Mouse (Mus musculus): ENCODE data around the gene Cacna1b. TPM values are rescaled to one million over a fixed set of nuclear protein-coding genes. Genes with fewer than 3 reads are reported as not detected.
A peak's percentile ranks its signal among the peaks of the same experiment; 100 is the strongest.

The Cacna1b gene
- polyA plus RNA-seq, 1 experiment: 32.9 TPM

DNA sequence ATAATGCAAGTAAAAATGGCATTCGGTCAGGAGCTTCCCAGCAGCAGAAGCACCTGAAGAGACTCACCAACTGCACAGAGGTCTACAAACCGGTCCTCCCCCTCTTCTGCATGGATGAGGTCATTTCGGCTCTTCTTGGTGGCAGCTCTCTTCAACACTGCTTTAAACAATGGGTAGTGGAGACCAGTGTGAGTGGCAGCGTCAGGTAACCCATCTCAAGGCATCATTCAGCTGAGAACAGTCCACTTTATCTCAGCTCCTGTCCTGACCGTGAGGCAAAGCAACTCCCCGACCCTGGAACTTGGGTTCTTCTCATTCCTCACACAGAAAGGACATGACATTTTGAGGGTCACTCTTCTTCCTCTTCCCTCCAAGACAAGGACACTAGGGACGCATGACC is 45.0 kb downstream of the Cacna1b start:
- H3K4me1 ChIP-seq (ENCODE audit: control insufficient read depth, insufficient read depth, low read length): peaks cover 7% of the 10 kb centered on the region
- WGBS: 64% methylated on average over 7 of the region's 7 CpGs
- DNase-seq: peak in 1 of 2 experiments; percentile 25
- no peak for TF ChIP-seq POLR2A (IDR thresholded peaks at IDR 0.05; ENCODE audit: borderline replicate concordance, insufficient read depth, low read length)
- TF ChIP-seq CTCF (IDR thresholded peaks at IDR 0.05; ENCODE audit: borderline replicate concordance, insufficient read depth, low read depth, low read length): no peak
- H3K27me3 ChIP-seq (ENCODE audit: control insufficient read depth, insufficient read depth, low read length): no peaks in the 10 kb centered on the region
- no peak overlapping the region for H3K4me3 ChIP-seq (replicated peaks; ENCODE audit: insufficient read depth, low read depth, low read length)
- H3K27ac ChIP-seq (ENCODE audit: insufficient read depth, low read length): peak overlapping the region; percentile 64

DNA sequence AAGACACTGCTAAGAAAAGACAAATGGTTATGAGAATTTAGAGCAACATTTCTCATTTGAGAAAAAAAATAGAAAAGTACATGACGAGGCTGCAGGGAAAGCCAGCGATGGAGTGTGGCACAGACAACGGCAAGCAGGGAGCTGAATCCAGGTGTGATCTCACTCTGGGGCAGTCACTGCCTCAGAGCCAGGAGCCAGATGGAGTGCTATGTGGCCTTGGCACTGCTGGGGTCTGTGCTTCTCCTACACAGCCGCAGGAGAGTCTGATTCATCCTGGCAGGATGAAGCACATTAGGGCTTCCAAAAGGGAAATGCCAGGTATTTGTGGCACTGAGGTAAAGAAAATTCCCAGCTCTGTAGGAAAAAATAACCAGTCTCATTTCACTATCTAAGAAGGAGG is 45.5 kb downstream of the Cacna1b start:
- no peak overlapping the region for H3K4me3 ChIP-seq (replicated peaks; ENCODE audit: insufficient read depth, low read depth, low read length)
- H3K27ac ChIP-seq (ENCODE audit: insufficient read depth, low read length): peak overlapping the region; percentile 64
- TF ChIP-seq CTCF (IDR thresholded peaks at IDR 0.05; ENCODE audit: borderline replicate concordance, insufficient read depth, low read depth, low read length): no peak
- TF ChIP-seq POLR2A (IDR thresholded peaks at IDR 0.05; ENCODE audit: borderline replicate concordance, insufficient read depth, low read length): no peak
- WGBS: 13% methylated on average over 4 of the region's 4 CpGs
- no peaks in the 10 kb centered on the region for H3K27me3 ChIP-seq (ENCODE audit: control insufficient read depth, insufficient read depth, low read length)
- peaks cover 7% of the 10 kb centered on the region for H3K4me1 ChIP-seq (ENCODE audit: control insufficient read depth, insufficient read depth, low read length)
- DNase-seq: peak; percentile 63 to 86

DNA sequence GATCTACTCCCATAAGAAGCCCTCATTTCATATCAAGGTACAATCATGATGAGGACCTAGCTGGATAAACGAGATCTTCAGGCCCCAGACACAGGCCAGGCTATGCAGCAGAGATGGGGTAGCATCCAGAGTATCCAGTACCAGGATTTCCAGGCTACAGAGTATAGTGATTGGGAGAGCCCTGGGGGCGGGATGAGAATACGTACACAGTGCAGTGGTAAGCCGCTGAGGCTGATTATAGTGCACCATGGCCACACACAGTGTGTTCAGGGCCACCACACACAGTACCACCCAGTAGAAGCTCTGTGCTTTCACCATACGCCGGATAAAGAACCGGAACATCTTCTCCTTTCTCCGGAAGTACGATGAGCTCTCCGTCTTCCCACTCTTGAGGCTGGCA is 57.0 kb downstream of the Cacna1b start:
- Histone ChIP-seq H3K4me1 (ENCODE audit: control insufficient read depth, insufficient read depth, low read length) (no peaks in the 10 kb centered on the region; the same call in 1 of the 2 replicates), H3K4me3 (replicated peaks; ENCODE audit: insufficient read depth, low read depth, low read length) (no peak overlapping the region), H3K27me3 (ENCODE audit: control insufficient read depth, insufficient read depth, low read length) (no peaks in the 10 kb centered on the region), H3K27ac (ENCODE audit: insufficient read depth, low read length) (no peak overlapping the region)
- TF ChIP-seq POLR2A (IDR thresholded peaks at IDR 0.05; ENCODE audit: borderline replicate concordance, insufficient read depth, low read length) (no peak), CTCF (IDR thresholded peaks at IDR 0.05; ENCODE audit: borderline replicate concordance, insufficient read depth, low read depth, low read length) (no peak)
- DNase-seq: no peak
- WGBS: 84% methylated on average over 10 of the region's 10 CpGs

DNA sequence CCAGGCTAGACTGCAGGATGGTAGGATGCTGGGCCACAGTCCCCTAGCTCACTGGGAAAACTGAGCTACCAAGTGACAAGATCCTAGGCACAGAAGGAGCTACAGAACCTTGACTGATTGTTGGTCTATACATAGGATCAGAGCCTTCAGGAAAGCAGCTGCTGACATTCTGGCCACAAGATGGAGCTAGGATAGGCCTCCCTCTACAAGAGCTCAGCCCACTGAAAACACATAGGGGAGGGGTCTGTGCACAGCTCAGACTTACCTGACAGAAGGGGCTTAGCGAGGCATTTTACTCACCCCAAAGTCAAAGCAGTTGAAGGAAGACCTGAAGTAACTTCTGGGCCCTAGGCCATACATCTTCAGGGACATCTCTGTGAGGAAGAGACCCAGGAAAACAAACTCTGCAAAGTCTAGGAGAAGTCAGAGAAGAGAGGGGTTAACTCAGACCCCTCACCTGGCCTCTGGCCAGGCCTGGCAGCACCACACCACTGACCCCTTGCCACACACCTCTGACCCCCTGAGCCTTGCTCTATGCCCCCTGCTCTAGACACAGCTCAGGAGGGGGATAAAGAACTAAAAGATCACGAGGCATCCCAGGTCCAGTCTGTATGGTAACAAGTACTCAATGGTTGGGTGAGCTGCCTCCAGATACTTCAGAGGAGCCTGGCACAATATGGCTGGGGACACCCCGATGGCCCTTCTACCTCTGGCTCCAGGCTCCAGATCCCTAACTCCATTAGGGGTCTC is 60.6 kb downstream of the Cacna1b start:
- DNase-seq: no peak
- WGBS: 84% methylated on average over 3 of the region's 3 CpGs
- Histone ChIP-seq H3K4me3 (replicated peaks; ENCODE audit: insufficient read depth, low read depth, low read length) (no peak overlapping the region), H3K27me3 (ENCODE audit: control insufficient read depth, insufficient read depth, low read length) (no peaks in the 10 kb centered on the region), H3K4me1 (ENCODE audit: control insufficient read depth, insufficient read depth, low read length) (no peaks in the 10 kb centered on the region), H3K27ac (ENCODE audit: insufficient read depth, low read length) (no peak overlapping the region)
- no peak for TF ChIP-seq POLR2A (IDR thresholded peaks at IDR 0.05; ENCODE audit: borderline replicate concordance, insufficient read depth, low read length)
- no peak for TF ChIP-seq CTCF (IDR thresholded peaks at IDR 0.05; ENCODE audit: borderline replicate concordance, insufficient read depth, low read depth, low read length)

DNA sequence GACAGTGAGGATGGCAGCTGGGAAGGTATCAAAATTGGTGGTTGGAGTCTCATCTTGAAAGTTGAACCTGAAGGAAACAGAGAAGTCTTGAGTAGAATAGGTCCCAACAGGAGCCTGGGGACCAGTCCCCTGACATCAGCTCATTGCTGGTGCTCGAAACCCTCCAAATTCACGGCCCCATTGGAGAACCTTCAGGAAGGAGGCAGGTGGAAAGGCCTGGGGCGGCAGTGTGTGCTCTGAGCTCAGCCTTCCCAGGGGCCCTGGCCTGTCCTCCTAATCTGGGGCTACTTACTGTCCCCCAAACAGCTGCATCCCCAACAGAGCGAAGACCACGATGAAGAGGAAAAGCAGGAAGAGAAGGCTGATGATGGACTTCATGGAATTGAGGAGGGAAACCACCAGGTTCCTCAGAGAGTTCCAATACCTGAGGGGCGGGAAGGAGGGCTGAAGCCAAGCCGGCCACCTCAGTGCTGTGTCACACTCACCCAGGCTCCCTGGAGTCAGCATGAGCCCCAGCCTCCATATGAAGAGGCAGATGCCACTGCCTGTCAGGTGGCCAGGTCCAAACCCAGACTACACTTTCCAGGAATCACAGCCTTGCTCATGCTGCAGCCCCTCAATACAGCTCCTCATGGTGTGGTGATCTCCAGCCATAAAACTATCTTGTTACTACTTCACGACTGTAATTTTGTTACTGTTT is 65.5 kb downstream of the Cacna1b start:
- no peaks in the 10 kb centered on the region for H3K4me1 ChIP-seq (ENCODE audit: control insufficient read depth, insufficient read depth, low read length)

DNA sequence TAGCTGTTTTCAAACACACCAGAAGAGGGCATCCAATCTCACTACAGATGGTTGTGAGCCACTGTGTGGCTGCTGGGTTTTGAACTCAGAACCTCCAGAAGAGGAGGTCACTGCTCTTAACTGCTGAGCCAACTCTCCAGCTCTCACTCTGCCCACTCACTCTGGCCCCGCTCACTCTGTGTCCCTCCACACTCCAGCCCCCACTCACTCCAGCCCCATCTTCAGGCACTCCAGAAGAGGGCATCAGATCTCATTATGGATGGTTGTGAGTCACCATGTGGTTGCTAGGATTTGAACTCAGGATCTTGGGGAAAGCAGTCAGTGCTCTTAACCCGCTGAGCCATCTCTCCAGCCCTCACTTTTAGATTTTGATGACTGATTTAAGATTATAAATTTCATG is 70.6 kb downstream of the Cacna1b start:
- no peak for TF ChIP-seq POLR2A (IDR thresholded peaks at IDR 0.05; ENCODE audit: borderline replicate concordance, insufficient read depth, low read length)
- TF ChIP-seq CTCF (IDR thresholded peaks at IDR 0.05; ENCODE audit: borderline replicate concordance, insufficient read depth, low read depth, low read length): 0 out of 2 replicates have a peak, but pooled peaks have one; percentile 3
- no peak overlapping the region for H3K4me3 ChIP-seq (replicated peaks; ENCODE audit: insufficient read depth, low read depth, low read length)
- peak in 1 of 2 experiments; percentile 6 for DNase-seq
- H3K27ac ChIP-seq (ENCODE audit: insufficient read depth, low read length): no peak overlapping the region
- WGBS: 95% methylated on average over 2 of the region's 2 CpGs
- H3K4me1 ChIP-seq (ENCODE audit: control insufficient read depth, insufficient read depth, low read length): no peaks in the 10 kb centered on the region; the same call in 1 of the 2 replicates
- H3K27me3 ChIP-seq (ENCODE audit: control insufficient read depth, insufficient read depth, low read length): no peaks in the 10 kb centered on the region

More for the DNA sequence above, 65.5 kb downstream of the Cacna1b start:
- no peak for TF ChIP-seq POLR2A (IDR thresholded peaks at IDR 0.05; ENCODE audit: borderline replicate concordance, insufficient read depth, low read length)
- no peak for TF ChIP-seq CTCF (IDR thresholded peaks at IDR 0.05; ENCODE audit: borderline replicate concordance, insufficient read depth, low read depth, low read length)
- H3K27ac ChIP-seq (ENCODE audit: insufficient read depth, low read length): no peak overlapping the region
- 85% methylated on average over 8 of the region's 8 CpGs for WGBS
- no peaks in the 10 kb centered on the region for H3K27me3 ChIP-seq (ENCODE audit: control insufficient read depth, insufficient read depth, low read length)
- no peak overlapping the region for H3K4me3 ChIP-seq (replicated peaks; ENCODE audit: insufficient read depth, low read depth, low read length)
- DNase-seq: no peak

DNA sequence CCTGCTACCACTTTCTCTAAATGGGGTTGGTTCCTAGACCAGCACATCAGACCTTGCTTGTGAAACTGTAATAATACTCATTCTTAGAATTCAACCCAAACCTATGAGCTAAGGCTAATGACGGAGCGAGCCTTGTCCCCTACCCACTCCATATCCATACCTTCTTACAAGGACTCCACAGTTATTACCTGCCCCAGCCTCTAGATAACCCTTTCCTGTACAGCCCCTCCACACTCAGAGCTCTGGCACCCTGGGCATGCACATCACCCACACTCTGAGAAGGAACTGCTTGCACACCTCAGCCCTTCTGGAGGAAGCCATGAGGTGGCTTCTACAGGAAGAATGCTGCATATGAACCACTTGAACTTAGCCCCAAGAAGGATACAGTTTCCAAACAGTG is 72.6 kb downstream of the Cacna1b start:
- H3K27ac ChIP-seq (ENCODE audit: insufficient read depth, low read length): no peak overlapping the region
- no peak overlapping the region for H3K4me3 ChIP-seq (replicated peaks; ENCODE audit: insufficient read depth, low read depth, low read length)
- TF ChIP-seq CTCF (IDR thresholded peaks at IDR 0.05; ENCODE audit: borderline replicate concordance, insufficient read depth, low read depth, low read length): no peak
- TF ChIP-seq POLR2A (IDR thresholded peaks at IDR 0.05; ENCODE audit: borderline replicate concordance, insufficient read depth, low read length): no peak
- H3K4me1 ChIP-seq (ENCODE audit: control insufficient read depth, insufficient read depth, low read length): peaks cover 17% of the 10 kb centered on the region; the same call in 1 of the 2 replicates
- 97% methylated on average over 2 of the region's 2 CpGs for WGBS
- H3K27me3 ChIP-seq (ENCODE audit: control insufficient read depth, insufficient read depth, low read length): no peaks in the 10 kb centered on the region
- DNase-seq: peak in 1 of 2 experiments; percentile 1

Measured in cerebellum, adult 2 months (tissue).